Mouse (Mus musculus): ENCODE results near the gene Flt4. TPM values are rescaled to one million over a fixed set of nuclear protein-coding genes. Genes with fewer than 3 reads are reported as not detected.
"Not testable (repeated sequence)": the region's sequence is repeated elsewhere in the genome, so short reads cannot be mapped to it uniquely, and the experiment has no call there.

Gene Flt4
- 4.1 and 4.2 TPM in 2 replicates for polyA plus RNA-seq (2014; fragmentation: Nextera tagmentation; extraction: Ambion mirVana)

DNA sequence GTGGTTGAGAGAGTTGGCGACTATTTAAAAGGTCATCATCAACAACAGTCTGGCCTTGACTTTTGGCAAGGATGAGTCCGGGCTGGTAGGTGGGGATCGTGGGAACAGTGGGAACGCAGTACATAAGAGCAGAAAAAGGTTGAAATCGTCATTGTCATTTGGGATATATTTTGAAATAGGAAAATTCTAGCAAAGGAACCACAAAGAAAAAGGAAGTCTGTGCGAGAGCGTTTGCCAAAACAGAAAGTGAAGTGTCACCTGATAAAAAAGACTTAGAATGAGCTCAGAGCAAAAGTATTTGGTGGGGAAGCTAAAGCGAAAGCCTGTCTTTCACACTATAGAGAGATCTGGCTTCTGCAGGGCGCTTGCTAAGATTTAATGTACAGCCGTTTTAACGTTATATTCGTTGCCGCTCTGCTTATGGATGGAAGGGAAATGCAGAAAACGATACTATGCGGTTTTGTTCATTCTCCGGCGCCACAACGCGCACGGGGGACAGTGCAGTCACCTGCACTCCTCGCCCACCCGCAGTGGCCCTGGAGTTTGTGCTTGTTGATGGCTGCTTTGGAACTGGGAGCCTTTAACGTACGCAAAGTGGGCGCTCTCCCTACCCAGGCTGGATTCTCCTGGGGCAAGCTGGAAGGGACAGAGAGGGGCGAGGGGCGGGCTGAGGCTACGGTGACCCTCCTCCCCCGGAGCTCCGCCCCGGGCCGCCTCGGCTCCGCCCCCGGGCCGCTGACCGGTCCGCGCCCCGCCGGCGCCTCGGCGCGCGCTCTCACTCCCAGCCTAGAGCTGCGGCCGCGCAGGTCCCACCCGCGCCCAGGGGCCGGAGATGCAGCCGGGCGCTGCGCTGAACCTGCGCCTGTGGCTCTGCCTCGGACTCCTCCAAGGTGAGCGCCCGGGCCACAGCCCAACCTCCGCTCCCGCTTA lies at the start of gene Flt4:
Flt4 (plus strand) TSS at position 326 of the 930 bp plus-strand sequence.
- Histone ChIP-seq H3K4me2 (ENCODE audit: low read depth, low read length, severe bottlenecking) (peak within 1 kb of the TSS; percentile 54), H3K27me3 (ENCODE audit: control insufficient read depth, insufficient read depth, low read length) (peaks cover 19% of the 10 kb centered on the region), H3K4me3 (ENCODE audit: low read depth, low read length) (peak within 1 kb of the TSS; percentile 33)
- WGBS = 5% methylated on average over 49 of the region's 61 CpGs
- ATAC-seq (replicated peaks; ENCODE audit: low FRiP score) (peak; percentile 87), DNase-seq (ENCODE audit: low spot score) (peak; percentile 64)
- not testable (repeated sequence) for H3K9ac ChIP-seq (ENCODE audit: low read length); H3K36me3 ChIP-seq (ENCODE audit: control insufficient read depth, insufficient read depth, low read length); H3K9me3 ChIP-seq (ENCODE audit: control insufficient read depth, low read length); H3K27ac ChIP-seq (ENCODE audit: low read depth, low read length); H3K4me1 ChIP-seq (replicated peaks; ENCODE audit: control insufficient read depth, insufficient read depth, low read length)

DNA sequence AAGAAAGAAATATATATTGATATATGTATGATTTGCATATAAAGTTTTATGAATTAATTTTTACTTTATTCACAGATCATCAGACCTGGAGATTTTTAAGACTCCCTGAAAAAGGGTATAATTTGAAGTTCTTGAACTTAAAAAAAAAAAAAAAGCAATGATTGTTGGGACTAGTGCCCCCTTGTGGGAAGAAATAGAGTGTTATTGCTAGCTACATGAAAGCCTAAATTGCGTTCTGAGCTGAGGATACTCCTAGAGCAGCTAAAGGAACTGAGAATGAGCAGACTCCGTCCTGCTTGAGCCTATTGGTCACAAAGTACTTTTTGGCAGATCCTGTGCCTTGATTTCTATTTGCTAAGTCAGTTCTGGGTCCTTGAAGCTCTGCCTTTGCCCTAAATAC lies 34.0 kb upstream of the Flt4 start:
- WGBS = 41% methylated on average over 2 of the region's 2 CpGs
- H3K4me3 ChIP-seq (ENCODE audit: low read depth, low read length); H3K4me2 ChIP-seq (ENCODE audit: low read depth, low read length, severe bottlenecking); H3K36me3 ChIP-seq (ENCODE audit: control insufficient read depth, insufficient read depth, low read length); H3K27ac ChIP-seq (ENCODE audit: low read depth, low read length); H3K27me3 ChIP-seq (ENCODE audit: control insufficient read depth, insufficient read depth, low read length); H3K9me3 ChIP-seq (ENCODE audit: control insufficient read depth, low read length); H3K4me1 ChIP-seq (replicated peaks; ENCODE audit: control insufficient read depth, insufficient read depth, low read length); H3K9ac ChIP-seq (ENCODE audit: low read length); ATAC-seq (replicated peaks; ENCODE audit: low FRiP score); DNase-seq (ENCODE audit: low spot score): not testable (repeated sequence)

DNA sequence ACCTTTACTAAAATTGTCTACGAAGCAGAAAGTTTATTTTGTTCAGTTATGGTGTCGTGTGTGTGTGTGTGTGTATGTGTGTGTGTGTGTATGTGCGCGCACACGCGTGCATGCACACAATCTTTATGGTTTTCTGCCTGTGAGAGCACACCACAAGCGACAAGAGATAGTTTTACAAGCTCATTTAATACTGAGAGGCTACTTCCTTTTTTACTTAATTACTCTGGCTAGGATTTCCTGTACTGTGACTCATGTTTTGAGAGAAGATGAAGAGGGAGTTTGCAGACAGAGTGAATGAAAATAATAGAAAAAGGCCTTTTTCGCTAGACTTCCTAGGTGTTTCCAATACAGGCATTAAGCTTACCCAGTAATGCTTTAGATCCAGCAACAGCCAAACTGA lies 28.6 kb upstream of the Flt4 start:
- 89% methylated on average over 8 of the region's 8 CpGs for WGBS
- H3K27me3 ChIP-seq (ENCODE audit: control insufficient read depth, insufficient read depth, low read length) = not testable (repeated sequence)

DNA sequence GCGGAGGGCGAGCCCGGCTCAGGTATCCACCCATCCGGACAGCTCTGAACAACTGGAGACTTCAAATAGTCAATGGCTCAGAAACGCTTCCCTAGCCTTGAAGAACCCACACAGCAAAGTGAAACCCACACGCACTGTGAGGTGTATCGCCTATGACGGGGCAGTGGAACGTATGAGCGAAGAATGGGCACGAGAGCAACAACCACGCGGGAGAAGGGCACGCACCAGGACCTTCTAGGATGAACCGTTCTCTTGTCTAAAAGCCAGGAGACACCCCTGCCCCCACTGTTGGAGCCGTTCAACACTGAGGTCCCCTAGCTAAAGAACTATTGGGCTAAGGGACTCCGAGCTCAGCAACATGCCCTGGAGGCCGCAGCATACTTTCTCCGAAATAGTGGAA lies 18.9 kb upstream of the Flt4 start:
- no peak overlapping the region for H3K27ac ChIP-seq (ENCODE audit: low read depth, low read length)
- H3K36me3 ChIP-seq (ENCODE audit: control insufficient read depth, insufficient read depth, low read length) = no peaks in the 10 kb centered on the region
- no peaks in the 10 kb centered on the region for H3K4me1 ChIP-seq (replicated peaks; ENCODE audit: control insufficient read depth, insufficient read depth, low read length)
- 91% methylated on average over 19 of the region's 19 CpGs for WGBS
- DNase-seq (ENCODE audit: low spot score) (no peak), ATAC-seq (replicated peaks; ENCODE audit: low FRiP score) (no peak)
- H3K9ac ChIP-seq (ENCODE audit: low read length) = no peak overlapping the region
- H3K9me3 ChIP-seq (ENCODE audit: control insufficient read depth, low read length) = no peaks in the 10 kb centered on the region
- H3K27me3 ChIP-seq (ENCODE audit: control insufficient read depth, insufficient read depth, low read length) = no peaks in the 10 kb centered on the region
- H3K4me3 ChIP-seq (ENCODE audit: low read depth, low read length) = no peak overlapping the region
- H3K4me2 ChIP-seq (ENCODE audit: low read depth, low read length, severe bottlenecking) = no peak overlapping the region

More for the DNA sequence above, 28.6 kb upstream of the Flt4 start:
- not testable (repeated sequence) for DNase-seq (ENCODE audit: low spot score); H3K36me3 ChIP-seq (ENCODE audit: control insufficient read depth, insufficient read depth, low read length); H3K9me3 ChIP-seq (ENCODE audit: control insufficient read depth, low read length); H3K9ac ChIP-seq (ENCODE audit: low read length); H3K4me2 ChIP-seq (ENCODE audit: low read depth, low read length, severe bottlenecking); H3K4me3 ChIP-seq (ENCODE audit: low read depth, low read length); H3K4me1 ChIP-seq (replicated peaks; ENCODE audit: control insufficient read depth, insufficient read depth, low read length); H3K27ac ChIP-seq (ENCODE audit: low read depth, low read length); ATAC-seq (replicated peaks; ENCODE audit: low FRiP score)

DNA sequence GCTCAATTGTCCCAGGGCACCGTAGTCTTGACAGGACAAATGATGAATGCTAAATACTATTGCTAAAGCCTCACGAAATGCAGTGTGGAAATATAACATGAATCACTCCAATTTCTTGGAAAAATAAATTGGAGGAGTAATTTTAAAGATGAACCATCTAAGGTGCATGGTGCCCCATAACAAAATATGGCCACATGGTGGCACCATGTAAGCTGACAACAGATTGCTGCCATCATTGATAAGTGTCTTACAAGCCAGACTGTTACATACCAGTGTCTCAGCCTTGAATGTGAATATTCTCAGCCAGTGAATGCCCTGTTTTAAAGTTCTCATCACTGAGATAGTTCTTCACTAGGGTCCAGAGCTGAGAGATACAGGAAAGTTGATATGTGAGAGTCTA lies 11.9 kb upstream of the Flt4 start:
- H3K36me3 ChIP-seq (ENCODE audit: control insufficient read depth, insufficient read depth, low read length); DNase-seq (ENCODE audit: low spot score); H3K4me3 ChIP-seq (ENCODE audit: low read depth, low read length); H3K9me3 ChIP-seq (ENCODE audit: control insufficient read depth, low read length); H3K27ac ChIP-seq (ENCODE audit: low read depth, low read length); H3K4me1 ChIP-seq (replicated peaks; ENCODE audit: control insufficient read depth, insufficient read depth, low read length); H3K9ac ChIP-seq (ENCODE audit: low read length); H3K27me3 ChIP-seq (ENCODE audit: control insufficient read depth, insufficient read depth, low read length); ATAC-seq (replicated peaks; ENCODE audit: low FRiP score); H3K4me2 ChIP-seq (ENCODE audit: low read depth, low read length, severe bottlenecking): not testable (repeated sequence)
- 53% methylated on average over 2 of the region's 2 CpGs for whole genome bisulfite sequencing

DNA sequence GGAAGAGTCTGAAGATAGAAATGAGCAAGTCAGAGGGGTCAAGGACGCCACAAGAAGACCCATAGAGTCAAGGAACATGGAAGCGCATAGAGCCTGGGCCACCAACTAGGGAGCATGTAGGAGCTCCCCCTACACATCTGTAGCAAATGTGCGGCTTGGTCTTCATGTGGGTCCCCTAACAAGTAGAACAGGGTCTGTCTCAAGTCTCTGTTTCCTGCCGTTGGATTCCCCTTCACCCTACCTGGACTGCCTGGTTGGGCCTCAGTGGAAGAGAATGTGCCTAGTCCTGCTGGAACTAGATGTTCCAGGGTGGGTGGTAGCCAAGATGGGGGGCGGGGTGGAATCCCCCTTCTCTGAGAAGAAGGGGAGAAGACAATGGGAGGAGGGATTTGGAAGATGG lies 757 bp upstream of the Flt4 start:
- H3K4me1 ChIP-seq (replicated peaks; ENCODE audit: control insufficient read depth, insufficient read depth, low read length); H3K36me3 ChIP-seq (ENCODE audit: control insufficient read depth, insufficient read depth, low read length); H3K9ac ChIP-seq (ENCODE audit: low read length); ATAC-seq (replicated peaks; ENCODE audit: low FRiP score); H3K9me3 ChIP-seq (ENCODE audit: control insufficient read depth, low read length); DNase-seq (ENCODE audit: low spot score); H3K4me3 ChIP-seq (ENCODE audit: low read depth, low read length); H3K27ac ChIP-seq (ENCODE audit: low read depth, low read length); H3K4me2 ChIP-seq (ENCODE audit: low read depth, low read length, severe bottlenecking): not testable (repeated sequence)
- H3K27me3 ChIP-seq (ENCODE audit: control insufficient read depth, insufficient read depth, low read length) = peaks cover 19% of the 10 kb centered on the region
- WGBS = 81% methylated on average over 5 of the region's 5 CpGs

DNA sequence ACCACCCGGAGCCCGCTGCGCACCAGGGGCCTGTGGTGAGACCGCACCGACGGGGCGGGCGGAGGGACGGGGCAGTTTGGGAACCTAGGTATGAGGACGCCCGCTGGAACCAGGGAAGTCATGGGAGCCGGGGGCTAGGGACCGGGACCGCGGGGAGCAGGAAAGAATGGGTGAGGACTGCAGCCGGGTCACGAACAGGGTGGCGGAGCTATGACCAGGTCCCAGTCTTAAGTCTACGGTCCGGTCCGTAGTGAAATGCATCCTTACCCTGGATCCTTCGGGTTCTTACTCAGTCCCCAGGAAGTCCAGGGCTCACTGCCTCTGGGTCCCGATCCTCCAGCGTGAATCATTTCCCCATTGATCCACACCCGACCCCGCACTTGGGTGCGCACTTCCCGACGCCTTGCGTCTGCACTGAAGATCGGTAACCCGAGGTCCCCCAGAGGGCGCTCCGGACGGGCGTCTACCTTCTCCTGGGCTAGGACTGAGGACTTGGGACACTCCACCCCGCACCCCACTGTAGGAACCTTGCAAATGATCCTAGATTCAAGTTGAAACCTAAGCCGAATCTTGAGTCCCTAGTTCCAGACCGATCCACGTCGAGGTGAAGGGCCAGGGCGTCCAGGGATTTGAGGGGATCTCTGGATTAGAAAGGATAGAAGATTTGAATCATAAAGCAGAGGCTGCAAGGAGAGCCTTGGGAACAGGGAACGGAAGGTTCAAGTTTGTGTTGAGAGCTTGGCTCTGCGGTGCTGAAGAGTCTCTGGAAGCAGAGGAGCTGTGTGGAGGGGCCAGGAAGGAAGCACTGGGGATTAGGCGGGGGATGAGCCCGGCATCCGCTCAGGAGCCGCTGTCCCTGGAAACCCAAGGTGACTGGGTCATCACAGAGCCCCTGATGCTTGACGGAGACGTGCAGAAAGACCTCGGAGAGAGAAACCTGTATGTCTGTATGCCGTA lies 1.1 kb downstream of the Flt4 start:
- not testable (repeated sequence) for H3K36me3 ChIP-seq (ENCODE audit: control insufficient read depth, insufficient read depth, low read length); H3K9ac ChIP-seq (ENCODE audit: low read length); H3K27ac ChIP-seq (ENCODE audit: low read depth, low read length); DNase-seq (ENCODE audit: low spot score); H3K4me1 ChIP-seq (replicated peaks; ENCODE audit: control insufficient read depth, insufficient read depth, low read length); H3K9me3 ChIP-seq (ENCODE audit: control insufficient read depth, low read length)
- Histone ChIP-seq H3K27me3 (ENCODE audit: control insufficient read depth, insufficient read depth, low read length) (peaks cover 19% of the 10 kb centered on the region), H3K4me2 (ENCODE audit: low read depth, low read length, severe bottlenecking) (peak overlapping the region; percentile 54), H3K4me3 (ENCODE audit: low read depth, low read length) (peak overlapping the region; percentile 33)
- ATAC-seq (replicated peaks; ENCODE audit: low FRiP score) = peak; percentile 34; the same call in 1 of the 2 replicates
- WGBS = 2% methylated on average over 49 of the region's 52 CpGs

DNA sequence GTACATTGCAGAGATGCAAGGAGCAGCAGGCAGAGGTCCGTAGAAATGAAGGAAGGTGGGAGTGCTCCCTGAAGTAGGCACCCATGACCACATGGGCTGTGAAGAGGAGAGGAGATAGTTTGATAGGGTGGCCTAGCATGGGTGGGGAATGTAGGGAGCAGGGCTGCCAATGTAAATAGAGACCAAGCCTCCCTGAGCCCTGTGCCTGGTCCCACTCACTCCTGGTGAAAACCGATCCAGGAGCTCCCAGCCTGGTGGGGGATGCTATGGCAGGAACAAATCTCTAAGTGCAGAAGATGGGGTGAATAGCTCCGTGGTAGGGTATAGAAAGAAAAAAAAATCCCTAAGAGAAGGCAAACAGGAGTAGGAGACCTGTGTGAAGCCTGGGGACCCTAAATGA lies 2.3 kb downstream of the Flt4 start:
- peak; percentile 38 for DNase-seq (ENCODE audit: low spot score)
- H3K9me3 ChIP-seq (ENCODE audit: control insufficient read depth, low read length); H3K4me3 ChIP-seq (ENCODE audit: low read depth, low read length); H3K36me3 ChIP-seq (ENCODE audit: control insufficient read depth, insufficient read depth, low read length); H3K9ac ChIP-seq (ENCODE audit: low read length); H3K4me1 ChIP-seq (replicated peaks; ENCODE audit: control insufficient read depth, insufficient read depth, low read length); H3K27ac ChIP-seq (ENCODE audit: low read depth, low read length); ATAC-seq (replicated peaks; ENCODE audit: low FRiP score); H3K4me2 ChIP-seq (ENCODE audit: low read depth, low read length, severe bottlenecking): not testable (repeated sequence)
- WGBS = 29% methylated on average over 3 of the region's 3 CpGs
- peaks cover 19% of the 10 kb centered on the region for H3K27me3 ChIP-seq (ENCODE audit: control insufficient read depth, insufficient read depth, low read length)
